Mouse (Mus musculus): ENCODE data around the gene Retn.

- TF ChIP-seq POU5F1 (IDR thresholded peaks at IDR 0.05; ENCODE audit: borderline replicate concordance, low read length) (no peak), CTCF (conservative IDR thresholded peaks at IDR 0.05; ENCODE audit: low read length) (no peak)
Measured at GRCm38 (mm10) chr8:3654726-3655508, 653 bp upstream of the Retn start.

Data from E14TG2a.4 (cell line).